In genomic region chr12:76369206-76369977, GRCm38 (mm10) we compare ENCODE assay signal across 7 mouse cellular contexts. TPM values are rescaled to one million over a fixed set of nuclear protein-coding genes. Genes with fewer than 3 reads are reported as not detected.
DNase-seq lines count a peak whose midpoint lies in the region; ATAC-seq lines count a peak whose summit lies in the region.

Gene Zbtb25 (minus strand): TSS chr12:76369602.

- peak within 1 kb of the TSS; percentile 84 for H3K4me2 ChIP-seq in midbrain, embryonic 12.5 days (replicated peaks)

- no peaks in the 10 kb centered on the region for H3K9me3 ChIP-seq in embryonic facial prominence, embryonic 10.5 days
- H3K9me3 ChIP-seq in limb, embryonic 10.5 days (replicated peaks): no peaks in the 10 kb centered on the region
- no peaks in the 10 kb centered on the region for H3K9me3 ChIP-seq in midbrain, embryonic 12.5 days

- H3K4me1 ChIP-seq in embryonic facial prominence, embryonic 10.5 days: peaks cover 55% of the 10 kb centered on the region
- peaks cover 50% of the 10 kb centered on the region for H3K4me1 ChIP-seq in limb, embryonic 10.5 days
- H3K4me1 ChIP-seq in midbrain, embryonic 12.5 days: peaks cover 40% of the 10 kb centered on the region

- no peaks in the 10 kb centered on the region for H3K27me3 ChIP-seq in embryonic facial prominence, embryonic 10.5 days (replicated peaks; ENCODE audit: low read depth, poor library complexity, severe bottlenecking)
- no peaks in the 10 kb centered on the region for H3K27me3 ChIP-seq in limb, embryonic 10.5 days (ENCODE audit: low read depth, poor library complexity, severe bottlenecking)
- no peaks in the 10 kb centered on the region for H3K27me3 ChIP-seq in midbrain, embryonic 12.5 days

- peak within 1 kb of the TSS; percentile 90 for H3K4me3 ChIP-seq in embryonic facial prominence, embryonic 10.5 days
- peak within 1 kb of the TSS; percentile 99 for H3K4me3 ChIP-seq in limb, embryonic 10.5 days
- H3K4me3 ChIP-seq in midbrain, embryonic 12.5 days: peak within 1 kb of the TSS; percentile 93

- H3K9ac ChIP-seq in midbrain, embryonic 12.5 days (replicated peaks): peak within 1 kb of the TSS; percentile 97

- WGBS in embryonic facial prominence, embryonic 10.5 days: 1% methylated on average over 92 of the region's 96 CpGs
- WGBS in limb, embryonic 10.5 days: under 1% methylated on average over 96 of the region's 96 CpGs
- WGBS in midbrain, embryonic 12.5 days: under 1% methylated on average over 89 of the region's 96 CpGs

- peak; percentile 91 for DNase-seq in adrenal gland, postnatal 10 days
- peak; percentile 91 for DNase-seq in embryonic facial prominence, embryonic 10.5 days (ENCODE audit: low spot score)
- DNase-seq in heart, adult 11 months: peak; percentile 99
- peak; percentile 80 for DNase-seq in kidney, adult 18-20 months
- DNase-seq in limb, embryonic 10.5 days (ENCODE audit: low spot score): peak; percentile 88
- peak; percentile 90 for DNase-seq in skeletal muscle tissue, adult 2 months (ENCODE audit: low read depth, low spot score)

- H3K36me3 ChIP-seq in embryonic facial prominence, embryonic 10.5 days (replicated peaks): peaks cover under 1% of the 10 kb centered on the region; the same call in 1 of the 2 replicates
- peaks cover under 1% of the 10 kb centered on the region; the same call in 1 of the 2 replicates for H3K36me3 ChIP-seq in limb, embryonic 10.5 days
- H3K36me3 ChIP-seq in midbrain, embryonic 12.5 days: no peaks in the 10 kb centered on the region

- peak within 1 kb of the TSS; percentile 100 for H3K27ac ChIP-seq in embryonic facial prominence, embryonic 10.5 days (replicated peaks)
- peak within 1 kb of the TSS; percentile 100 for H3K27ac ChIP-seq in limb, embryonic 10.5 days
- H3K27ac ChIP-seq in midbrain, embryonic 12.5 days (replicated peaks): peak within 1 kb of the TSS; percentile 98

- peak; percentile 83 for ATAC-seq in midbrain, embryonic 12.5 days (ENCODE audit: low FRiP score, low read depth)

RNA-seq across cellular contexts. Expression of gene Zbtb25, which starts in this region (rescaled TPM):
- 10 to 100 TPM in 1 of 2 experiments, 1 to 10 TPM in 1; 8.7 to 15.9 TPM for total RNA-seq in adrenal gland, postnatal 10 days (2021)
- polyA plus RNA-seq in embryonic facial prominence, embryonic 10.5 days (2016; fragmentation: Nextera tagmentation; extraction: Ambion mirVana): 14.6 and 17.7 TPM in 2 replicates
- 15.9 and 16.3 TPM in 2 replicates for polyA plus RNA-seq in limb, embryonic 10.5 days (2016; fragmentation: Nextera tagmentation; extraction: Ambion mirVana)
- 18.1 and 20.2 TPM in 2 replicates for polyA plus RNA-seq in midbrain, embryonic 12.5 days (2016; fragmentation: Nextera tagmentation; extraction: Ambion mirVana)

Comparison
In these comparisons a context has a peak if more than half of its experiments do, and no peak if none do; other contexts are left out.
1. Peak in every context shown above with its lines: DNase-seq, ATAC-seq, H3K4me3 ChIP-seq and H3K27ac ChIP-seq.